Mouse (Mus musculus): ENCODE results near the gene Sh3gl2.

The Sh3gl2 gene

DNA sequence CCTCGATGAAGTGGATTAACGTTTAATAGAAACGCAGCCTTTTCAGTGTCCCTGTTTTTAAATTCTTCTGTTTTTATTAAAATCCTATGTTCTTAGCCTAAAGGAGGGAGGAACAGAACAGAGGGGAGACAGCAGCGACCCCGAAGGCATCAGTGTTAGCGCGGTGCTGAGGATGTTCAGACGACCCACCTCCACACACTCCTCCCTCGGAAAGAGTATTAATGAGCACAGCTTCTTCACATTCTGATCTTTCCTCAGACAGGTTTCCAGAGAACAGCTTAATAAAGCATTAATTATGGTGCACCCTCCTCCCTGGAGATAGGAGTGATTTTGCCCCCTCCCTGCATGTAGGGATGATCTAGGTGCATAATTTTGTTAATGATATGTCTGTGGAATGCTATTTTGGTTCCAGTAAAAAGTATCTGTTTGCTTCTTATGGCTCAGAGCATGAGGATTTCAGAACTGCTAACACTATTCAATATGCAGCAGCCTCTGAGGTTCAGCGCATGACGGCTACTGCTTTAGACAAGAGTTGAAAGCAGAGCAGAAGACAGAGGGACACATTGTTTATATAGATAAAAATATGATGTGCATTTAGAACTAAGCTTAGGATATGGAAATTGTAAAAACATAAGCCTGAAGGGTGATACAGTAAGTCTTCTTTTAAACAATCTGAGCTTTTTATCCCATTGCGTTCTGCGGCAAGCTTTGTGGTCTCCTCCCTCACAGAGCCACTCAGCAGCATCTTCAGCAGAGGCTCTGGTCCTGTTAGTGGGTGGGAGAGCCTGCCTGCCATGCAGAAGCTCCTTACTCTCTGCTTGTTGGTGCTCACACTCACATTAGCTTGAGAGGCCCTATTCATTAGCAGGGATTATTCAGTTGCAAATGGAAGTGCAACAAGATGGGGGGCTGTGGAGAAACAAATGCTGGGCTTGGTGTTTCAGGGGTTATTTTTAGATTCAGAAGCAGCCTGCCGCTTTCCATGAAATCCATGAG lies 27.8 kb downstream of the Sh3gl2 start:
- no peak for DNase-seq (ENCODE audit: low spot score in 2 of 2)

DNA sequence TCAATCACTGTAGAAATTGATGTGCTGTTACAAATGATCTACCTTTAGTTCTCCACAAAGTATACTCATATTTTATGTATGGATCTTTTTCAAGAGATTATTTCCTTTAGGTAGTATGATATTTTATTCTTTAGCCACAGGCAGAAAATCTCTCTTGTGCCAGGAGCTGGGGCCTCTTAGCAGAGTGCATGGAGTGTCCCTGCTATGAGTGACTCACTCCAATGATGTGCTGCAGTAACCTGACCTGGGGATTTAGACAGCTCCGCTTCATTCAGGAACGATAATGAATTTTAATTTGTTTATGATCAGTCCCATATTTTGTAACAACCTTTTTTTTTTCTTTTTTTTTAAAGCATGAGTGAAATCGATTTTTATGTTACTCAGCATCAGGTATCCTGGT lies 36.7 kb downstream of the Sh3gl2 start:
- no peak for DNase-seq (ENCODE audit: low spot score in 2 of 2)

- no peak for DNase-seq (ENCODE audit: low spot score in 2 of 2)
These were observed 37.6 kb downstream of the Sh3gl2 start for GRCm38 (mm10) chr4:85242562-85242961.

GRCm38 (mm10) chr4:85248673-85249072 lies 43.7 kb downstream of the Sh3gl2 start:
- DNase-seq (ENCODE audit: low spot score in 2 of 2) = no peak

- DNase-seq (ENCODE audit: low spot score in 2 of 2) = no peak
These were observed 45.3 kb downstream of the Sh3gl2 start for GRCm38 (mm10) chr4:85250271-85250670.

DNA sequence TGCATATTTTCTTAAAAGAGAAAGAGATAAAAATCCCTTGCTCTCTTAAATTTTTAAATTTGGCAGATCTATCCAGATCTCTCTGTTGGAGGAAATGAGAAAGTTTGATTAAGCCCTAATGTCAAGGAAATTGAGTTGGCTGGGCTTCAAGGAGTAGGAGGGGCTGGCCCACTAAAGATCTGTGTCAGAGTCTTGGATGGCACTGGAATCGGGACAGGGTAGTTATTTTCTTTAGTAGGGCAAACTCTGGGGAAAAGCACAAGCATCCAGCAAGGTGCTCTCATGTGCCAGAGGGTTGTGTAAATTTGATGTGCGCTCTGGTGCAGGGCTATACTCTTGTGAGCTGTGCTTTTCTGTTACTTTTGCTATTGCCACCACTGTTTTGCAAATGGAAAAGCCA lies 45.9 kb downstream of the Sh3gl2 start:
- no peak for DNase-seq (ENCODE audit: low spot score in 2 of 2)

DNA sequence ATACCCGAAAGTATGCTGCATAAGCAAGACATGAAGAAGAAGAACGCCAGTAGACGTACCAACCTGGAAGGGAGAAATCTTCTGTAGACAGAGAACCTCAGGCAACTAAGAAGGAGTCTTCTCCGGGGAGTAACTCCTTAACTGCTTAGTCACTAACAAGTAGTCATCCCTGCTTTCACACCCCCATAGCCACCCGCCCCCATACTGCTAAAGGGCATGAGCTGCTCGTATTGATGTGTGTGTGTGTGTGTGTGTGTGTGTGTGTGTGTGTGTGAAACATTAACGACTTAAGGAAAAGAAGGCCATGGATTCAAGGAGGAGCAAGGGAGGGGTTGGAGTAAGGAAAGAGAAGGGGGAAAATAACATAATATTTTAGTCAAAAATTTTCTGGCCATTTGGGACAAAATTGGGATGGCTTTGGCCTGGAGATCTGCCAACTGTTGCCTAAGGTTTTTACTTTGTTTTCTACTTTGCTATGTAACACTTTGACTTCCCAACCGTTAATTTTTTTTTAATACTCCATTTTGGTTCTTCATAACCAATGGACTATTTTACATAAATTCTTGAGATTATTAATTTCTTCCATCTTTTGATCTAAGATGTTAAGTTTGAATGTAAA lies 51.0 kb downstream of the Sh3gl2 start:
- DNase-seq (ENCODE audit: low spot score in 2 of 2) = no peak

DNA sequence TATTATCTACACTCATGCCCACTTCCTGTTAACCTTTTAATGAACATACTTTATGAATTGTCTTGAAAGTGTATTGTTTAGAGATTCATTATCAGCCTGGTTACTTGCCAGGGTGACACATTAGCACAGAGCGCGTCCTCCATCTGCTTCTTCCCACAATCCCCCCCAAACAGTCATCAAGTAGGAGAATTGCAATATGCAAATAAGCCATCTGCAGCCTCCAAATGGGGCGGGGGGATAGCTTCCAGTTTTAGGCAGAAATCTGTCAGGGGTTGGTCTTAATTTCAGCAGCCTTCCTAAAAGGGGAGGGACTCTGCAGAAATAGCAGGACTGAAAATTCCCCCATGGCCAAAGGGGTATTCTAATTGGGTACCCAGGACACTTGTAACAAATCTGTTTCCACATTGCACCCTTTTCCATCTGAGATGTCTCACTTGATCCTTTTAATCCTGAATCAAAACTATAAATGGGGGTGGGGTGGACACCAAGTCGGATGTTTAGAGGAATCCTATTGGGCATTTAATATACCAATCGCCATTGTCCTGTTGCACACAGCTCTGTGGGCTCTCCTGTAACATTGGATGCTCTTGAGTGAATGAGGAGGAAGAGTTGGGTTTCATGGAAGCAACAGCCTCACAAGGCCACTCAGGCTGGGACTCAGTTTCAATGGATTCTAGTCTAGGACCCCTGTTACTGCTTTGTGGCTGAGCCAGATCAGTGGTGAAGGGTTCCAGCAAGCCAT lies 51.7 kb downstream of the Sh3gl2 start:
- no peak for DNase-seq (ENCODE audit: low spot score in 2 of 2)

GRCm38 (mm10) chr4:85257771-85258341 lies 52.9 kb downstream of the Sh3gl2 start:
- no peak for DNase-seq (ENCODE audit: low spot score in 2 of 2)

- no peak for DNase-seq (ENCODE audit: low spot score in 2 of 2)
These were observed 56.0 kb downstream of the Sh3gl2 start for GRCm38 (mm10) chr4:85260687-85261658.

- no peak for DNase-seq (ENCODE audit: low spot score in 2 of 2)
These were observed 57.2 kb downstream of the Sh3gl2 start for GRCm38 (mm10) chr4:85262146-85262545.

DNA sequence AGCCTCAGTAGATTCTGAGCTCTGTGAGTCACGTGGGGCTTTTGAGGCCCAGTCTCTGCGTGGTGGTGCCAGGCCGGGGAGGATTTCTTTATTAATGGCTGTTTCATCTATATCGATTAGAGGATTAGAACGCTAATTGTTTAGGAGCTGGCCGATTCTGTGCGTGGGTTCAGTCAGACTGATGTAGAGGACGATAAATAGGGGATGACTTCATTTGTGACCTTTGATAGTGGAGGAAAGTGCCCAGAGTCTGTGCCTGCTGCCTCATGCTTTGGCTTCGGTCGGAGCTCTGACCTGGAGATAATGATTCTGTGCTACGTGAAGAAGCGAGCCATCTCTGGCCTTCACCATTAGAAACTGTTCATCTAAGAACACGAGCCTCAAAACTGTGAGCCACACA lies 57.7 kb downstream of the Sh3gl2 start:
- no peak for DNase-seq (ENCODE audit: low spot score in 2 of 2)

- DNase-seq (ENCODE audit: low spot score in 2 of 2) = no peak
These were observed 62.5 kb downstream of the Sh3gl2 start for GRCm38 (mm10) chr4:85267456-85267855.

DNA sequence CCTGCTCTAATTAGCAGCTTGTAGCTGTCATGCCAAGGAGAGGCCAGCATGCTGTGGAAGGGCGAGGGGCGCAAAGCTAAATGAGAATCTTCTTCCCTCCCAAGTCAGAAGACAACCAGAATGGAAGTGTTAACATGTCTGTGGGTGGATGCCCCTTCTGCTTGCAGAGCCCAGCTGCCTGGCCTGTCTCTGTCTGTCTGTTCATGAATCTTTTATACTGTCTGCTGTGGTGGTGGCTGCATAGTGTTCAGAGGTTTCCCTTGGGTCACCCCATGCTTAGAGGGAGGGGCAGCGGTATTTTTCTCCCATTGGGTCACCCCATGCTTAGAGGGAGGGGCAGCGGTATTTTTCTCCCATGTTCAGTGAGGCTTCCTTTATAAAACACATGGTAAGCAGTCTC lies 68.0 kb downstream of the Sh3gl2 start:
- DNase-seq (ENCODE audit: low spot score in 2 of 2) = no peak

DNA sequence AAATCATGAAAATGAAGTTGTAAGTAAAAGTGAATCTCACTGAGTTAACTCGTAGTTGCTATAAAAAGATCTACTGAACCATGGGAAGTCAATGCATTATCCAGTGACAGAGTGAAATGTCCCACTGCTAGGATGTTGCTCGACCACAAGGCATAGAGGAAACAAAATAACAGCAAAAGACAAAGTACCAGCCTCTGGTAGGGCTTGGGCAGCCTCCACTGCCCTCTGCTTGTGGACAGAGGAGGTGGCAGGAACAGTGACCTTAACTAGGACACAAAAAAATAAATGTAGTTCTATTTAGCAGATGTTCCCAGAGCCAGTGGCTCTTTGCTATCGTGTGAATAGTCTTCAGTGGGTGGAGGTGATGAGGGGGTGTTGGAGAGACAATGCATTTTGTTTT lies 68.5 kb downstream of the Sh3gl2 start:
- no peak for DNase-seq (ENCODE audit: low spot score in 2 of 2)

DNA sequence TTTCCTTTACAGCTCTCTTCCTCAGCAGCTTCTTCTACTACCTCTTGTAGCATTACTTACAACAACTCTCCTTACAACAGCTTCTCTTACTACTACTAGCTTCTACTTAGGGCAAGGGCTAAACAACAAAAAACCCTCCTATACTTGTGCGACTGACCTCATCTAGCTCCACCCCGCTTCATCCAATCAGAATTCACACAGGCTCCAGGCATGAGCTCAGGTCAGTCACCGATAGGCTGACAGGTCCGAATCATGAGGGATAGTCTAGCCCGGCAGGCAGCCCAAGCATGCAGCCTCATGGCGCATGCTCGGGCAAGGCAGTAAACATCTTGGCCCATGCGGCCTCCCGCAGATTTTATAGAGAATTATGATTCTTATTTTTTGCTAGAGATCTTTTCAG lies 78.2 kb downstream of the Sh3gl2 start:
- no peak for DNase-seq (ENCODE audit: low spot score in 2 of 2)

DNA sequence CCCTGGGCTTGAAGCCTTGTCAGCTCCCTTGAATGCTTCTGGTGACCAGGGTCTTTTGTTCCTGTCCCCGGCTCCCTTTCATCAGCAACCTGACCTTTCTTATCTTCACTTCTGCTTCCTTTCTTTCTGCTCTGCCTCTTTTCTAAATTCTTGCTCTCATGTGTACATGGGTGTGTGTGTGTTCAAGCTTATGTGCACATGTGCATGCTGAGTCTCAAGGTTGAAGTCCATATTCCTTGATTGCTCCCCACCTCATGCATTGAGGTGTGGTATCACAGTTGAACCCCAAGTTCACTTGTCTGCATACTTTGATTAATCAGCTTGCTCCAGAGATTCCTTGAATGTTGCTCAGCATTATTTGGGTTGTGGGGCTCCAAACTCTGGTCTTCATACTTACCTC lies 85.1 kb downstream of the Sh3gl2 start:
- DNase-seq (ENCODE audit: low spot score in 2 of 2) = no peak

GRCm38 (mm10) chr4:85291296-85291695 lies 86.4 kb downstream of the Sh3gl2 start:
- DNase-seq (ENCODE audit: low spot score in 2 of 2) = no peak

DNA sequence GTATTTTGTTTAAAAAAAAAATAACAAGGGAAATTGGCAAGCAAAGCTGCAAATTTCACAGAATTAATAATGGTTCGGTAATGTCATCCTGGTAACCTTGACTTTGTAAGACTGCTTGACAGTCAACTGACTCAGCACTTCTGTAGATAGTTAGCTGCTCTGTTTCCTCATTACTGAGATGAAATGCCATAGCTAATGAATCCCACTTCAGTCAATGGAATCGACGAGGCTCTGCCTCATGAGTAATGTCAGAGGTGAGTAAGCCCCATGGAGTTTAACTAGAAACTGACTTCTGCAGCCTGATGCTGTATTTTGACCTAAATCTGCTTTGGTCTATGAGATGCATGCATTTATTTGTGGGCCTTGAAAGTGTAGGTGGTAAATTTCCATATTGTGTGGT lies 88.4 kb downstream of the Sh3gl2 start:
- no peak for DNase-seq (ENCODE audit: low spot score in 2 of 2)

DNA sequence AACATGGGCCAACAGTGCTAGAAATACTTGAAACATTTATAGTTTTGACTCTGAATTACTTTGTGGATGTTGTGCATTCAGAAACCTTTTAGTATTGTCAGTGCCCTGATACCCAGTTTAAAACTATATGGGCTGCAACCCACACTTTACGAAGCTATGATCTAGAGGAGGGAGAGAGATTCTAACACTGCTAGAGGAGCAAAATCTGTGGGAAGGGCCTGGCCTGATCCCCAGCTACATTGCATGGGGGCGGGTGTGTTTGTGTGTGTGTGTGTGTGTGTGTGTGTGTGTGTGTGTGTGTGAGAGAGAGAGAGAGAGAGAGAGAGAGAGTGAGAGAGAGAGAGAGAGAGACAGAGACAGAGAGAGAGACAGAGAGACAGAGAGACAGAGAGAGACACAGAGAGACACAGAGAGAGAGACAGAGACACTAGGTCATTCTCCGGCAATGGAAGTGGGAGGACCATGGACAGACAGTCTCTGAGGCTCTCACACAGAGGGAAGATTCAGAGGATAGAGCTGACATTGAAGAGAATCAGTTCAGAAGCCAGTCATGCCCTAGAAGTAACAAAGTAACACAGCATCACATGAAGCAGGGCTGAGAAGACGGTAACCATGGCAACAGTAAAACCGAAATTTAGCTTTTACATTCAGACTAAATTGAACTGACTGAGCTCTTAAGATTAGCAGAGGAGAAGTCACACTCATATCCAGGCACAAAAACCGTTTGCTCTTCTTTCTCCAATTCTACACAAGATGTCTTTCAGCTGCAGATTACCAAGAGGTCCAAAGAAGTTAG lies 95.9 kb downstream of the Sh3gl2 start:
- no peak for DNase-seq (ENCODE audit: low spot score in 2 of 2)

All from urinary bladder, adult 18-20 months (tissue).